Mouse (Mus musculus) kidney, adult 2 months (tissue): Measurements from ENCODE around the gene Zfp541. TPM values are rescaled to one million over a fixed set of nuclear protein-coding genes. Genes with fewer than 3 reads are reported as not detected.

Experiments
- DNase-seq: peaks from one replicate; pipeline ENCODE4 v3.0.0; 2021
- H3K27ac ChIP-seq: fragments of 200-500 bp; 2 replicates; pipeline ENCODE4 v1.5.1; 2012; ENCODE audit warnings: low read depth, low read length, control low read depth, inconsistent platforms; ENCODE audit not compliant: insufficient read depth
- H3K27me3 ChIP-seq: fragments of 200-500 bp; replicated peaks from 2 replicates; pipeline ENCODE4 v1.6.1; 2012; ENCODE audit warnings: mild to moderate bottlenecking, moderate library complexity, low read length, inconsistent platforms; ENCODE audit not compliant: control insufficient read depth, insufficient read depth
- H3K36me3 ChIP-seq: fragments of 200-500 bp; 2 replicates; pipeline ENCODE4 v1.6.1; 2012; ENCODE audit warnings: mild to moderate bottlenecking, moderate library complexity, low read length, inconsistent platforms; ENCODE audit not compliant: control insufficient read depth, insufficient read depth
- H3K4me1 ChIP-seq: fragments of 200-500 bp; 2 replicates; pipeline ENCODE4 v1.6.1; 2011; ENCODE audit warnings: low read length; ENCODE audit not compliant: control insufficient read depth, insufficient read depth
- H3K4me3 ChIP-seq: fragments of 200-500 bp; 2 replicates; pipeline ENCODE4 v1.5.1; 2011; ENCODE audit warnings: mild to moderate bottlenecking, low read depth, low read length, control low read depth; ENCODE audit not compliant: insufficient read depth
- CTCF ChIP-seq: fragments of 200-500 bp; conservative IDR thresholded peaks from 2 replicates; pipeline ENCODE4 v1.5.1; 2011; ENCODE audit warnings: low read depth, mild to moderate bottlenecking, control low read depth, low read length, moderate library complexity, mixed read lengths; ENCODE audit not compliant: insufficient read depth, insufficient read length
- POLR2A ChIP-seq: fragments of 200-500 bp; IDR thresholded peaks from one replicate; pipeline ENCODE4 v1.6.1; 2011; ENCODE audit warnings: low read depth, low read length, control low read depth
- WGBS: fragments of 180-500 bp; shearing (Covaris S2); methylation state at CpG from one replicate; pipeline ENCODE4 v1.1.7; 2018; 5-methylcytosine and 5-hydroxymethylcytosine counted together
- polyA plus RNA-seq: library from polyadenylated mRNA; depleted of rRNA; stranded (reverse); fragments of >200 nt; gene quantifications from 2 replicates; pipeline ENCODE4 v1.2.3, GENCODE M21; 2012

The Zfp541 gene
- polyA plus RNA-seq, 1 experiment, result not detected

GRCm38 (mm10) chr7:16062099-16062420 is 446 bp downstream of the Zfp541 start:
- H3K4me3 ChIP-seq, result no peak overlapping the region
- no peak for DNase-seq
- H3K36me3 ChIP-seq, result no peaks in the 10 kb centered on the region
- no peak overlapping the region for H3K27ac ChIP-seq
- 79% methylated on average over 15 of the region's 15 CpGs for WGBS
- no peaks in the 10 kb centered on the region; the same call in 1 of the 2 replicates for H3K27me3 ChIP-seq
- TF ChIP-seq CTCF, result no peak
- no peak for TF ChIP-seq POLR2A
- no peaks in the 10 kb centered on the region for H3K4me1 ChIP-seq

- no peaks in the 10 kb centered on the region; the same call in 1 of the 2 replicates for H3K27me3 ChIP-seq
- H3K4me1 ChIP-seq, result no peaks in the 10 kb centered on the region
- TF ChIP-seq CTCF (peak; percentile 38; the same call in 1 of the 2 replicates), POLR2A (no peak)
- H3K4me3 ChIP-seq, result no peak overlapping the region
- 48% methylated on average over 4 of the region's 4 CpGs for WGBS
- H3K36me3 ChIP-seq, result no peaks in the 10 kb centered on the region
- no peak overlapping the region for H3K27ac ChIP-seq
- DNase-seq, result no peak
These were observed 1.9 kb downstream of the Zfp541 start for GRCm38 (mm10) chr7:16063490-16063889.

GRCm38 (mm10) chr7:16070846-16071245 is 9.2 kb downstream of the Zfp541 start:
- Histone ChIP-seq H3K4me3 (no peak overlapping the region), H3K4me1 (no peaks in the 10 kb centered on the region), H3K36me3 (no peaks in the 10 kb centered on the region), H3K27me3 (no peaks in the 10 kb centered on the region), H3K27ac (no peak overlapping the region)
- TF ChIP-seq POLR2A (no peak), CTCF (no peak)
- no peak for DNase-seq

GRCm38 (mm10) chr7:16071906-16072305 is 10.3 kb downstream of the Zfp541 start:
- peak; percentile 22 for DNase-seq
- Histone ChIP-seq H3K27ac (no peak overlapping the region), H3K36me3 (no peaks in the 10 kb centered on the region), H3K27me3 (no peaks in the 10 kb centered on the region), H3K4me3 (no peak overlapping the region), H3K4me1 (no peaks in the 10 kb centered on the region)
- WGBS, result 56% methylated on average over 6 of the region's 6 CpGs
- TF ChIP-seq POLR2A, result no peak
- no peak for TF ChIP-seq CTCF

- H3K4me3 ChIP-seq, result no peak overlapping the region
- no peaks in the 10 kb centered on the region for H3K4me1 ChIP-seq
- no peak for TF ChIP-seq POLR2A
- no peak for TF ChIP-seq CTCF
- H3K36me3 ChIP-seq, result no peaks in the 10 kb centered on the region
- 66% methylated on average over 1 of the region's 1 CpGs for WGBS
- no peak overlapping the region for H3K27ac ChIP-seq
- no peak for DNase-seq
- H3K27me3 ChIP-seq, result no peaks in the 10 kb centered on the region
These were observed 18.3 kb downstream of the Zfp541 start for GRCm38 (mm10) chr7:16079947-16080346.

GRCm38 (mm10) chr7:16080581-16080980 is 19.0 kb downstream of the Zfp541 start:
- Histone ChIP-seq H3K4me1 (no peaks in the 10 kb centered on the region), H3K4me3 (no peak overlapping the region), H3K27me3 (no peaks in the 10 kb centered on the region), H3K27ac (no peak overlapping the region), H3K36me3 (no peaks in the 10 kb centered on the region)
- 54% methylated on average over 4 of the region's 4 CpGs for WGBS
- TF ChIP-seq CTCF, result no peak
- no peak for TF ChIP-seq POLR2A
- no peak for DNase-seq

GRCm38 (mm10) chr7:16083361-16083760 is 21.7 kb downstream of the Zfp541 start:
- DNase-seq, result no peak
- no peak for TF ChIP-seq CTCF
- TF ChIP-seq POLR2A, result no peak
- Histone ChIP-seq H3K27me3 (no peaks in the 10 kb centered on the region), H3K27ac (no peak overlapping the region), H3K36me3 (no peaks in the 10 kb centered on the region), H3K4me1 (no peaks in the 10 kb centered on the region), H3K4me3 (no peak overlapping the region)
- 65% methylated on average over 4 of the region's 4 CpGs for WGBS

GRCm38 (mm10) chr7:16087587-16087986 is 26.0 kb downstream of the Zfp541 start:
- 76% methylated on average over 2 of the region's 2 CpGs for WGBS
- DNase-seq, result no peak
- TF ChIP-seq CTCF, result no peak
- no peak for TF ChIP-seq POLR2A
- Histone ChIP-seq H3K27me3 (no peaks in the 10 kb centered on the region), H3K27ac (no peak overlapping the region), H3K4me1 (no peaks in the 10 kb centered on the region), H3K4me3 (no peak overlapping the region), H3K36me3 (no peaks in the 10 kb centered on the region)
